ENCODE assay signal across 8 mouse cellular contexts in the genomic region with DNA sequence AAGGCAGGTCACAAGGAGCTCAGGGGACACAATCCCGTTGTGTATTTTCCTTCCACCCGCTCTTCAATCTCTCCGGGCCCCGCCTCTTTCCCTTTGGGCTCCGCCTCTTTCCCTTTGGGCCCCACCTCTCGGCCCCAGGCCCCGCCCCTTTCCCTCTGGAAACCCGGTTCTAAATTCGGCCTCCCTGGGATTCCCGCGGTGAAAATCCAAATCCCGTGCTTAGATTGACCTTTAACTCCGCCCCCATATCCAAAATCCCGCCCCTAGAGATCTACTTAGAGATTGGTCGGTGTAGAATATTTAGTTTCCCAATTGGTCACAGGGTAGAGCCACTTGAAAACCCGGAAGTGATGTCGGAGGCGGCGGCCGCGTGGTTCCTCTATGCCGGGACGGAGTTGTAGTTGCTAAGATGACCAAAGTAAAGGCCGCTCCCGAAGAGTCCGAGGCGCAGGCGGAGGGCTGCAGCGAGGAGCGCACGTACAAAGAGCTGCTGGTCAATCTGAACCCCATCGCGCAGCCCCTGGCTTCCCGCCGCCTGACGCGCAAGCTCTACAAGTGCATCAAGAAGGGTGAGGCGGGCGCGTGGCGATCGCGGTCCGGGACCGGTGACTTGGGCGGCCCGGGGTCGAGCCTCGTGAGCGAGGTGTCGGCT. TPM values are rescaled to one million over a fixed set of nuclear protein-coding genes. Genes with fewer than 3 reads are reported as not detected.
DNase-seq lines count a peak whose midpoint lies in the region; ATAC-seq lines count a peak whose summit lies in the region.

A gene (plus strand): TSS at position 327 of the 652 bp plus-strand sequence.

- intact Hi-C loops in left cerebral cortex, postnatal 14 days (cut with DNase I): no loop called here

- H3K4me3 ChIP-seq in intestine, embryonic 14.5 days (ENCODE audit: low read depth, low read length): peak within 1 kb of the TSS; percentile 95

- H3K9me3 ChIP-seq in intestine, embryonic 14.5 days (ENCODE audit: control insufficient read depth, low read length): no peaks in the 10 kb centered on the region

- H3K36me3 ChIP-seq in intestine, embryonic 14.5 days (ENCODE audit: control insufficient read depth, insufficient read depth, low read length): peaks cover 31% of the 10 kb centered on the region

- H3K9ac ChIP-seq in intestine, embryonic 14.5 days (ENCODE audit: low read length): peak within 1 kb of the TSS; percentile 87

- no peaks in the 10 kb centered on the region for H3K27me3 ChIP-seq in intestine, embryonic 14.5 days (replicated peaks; ENCODE audit: control insufficient read depth, insufficient read depth, low read length)

- ATAC-seq in intestine, embryonic 14.5 days (replicated peaks; ENCODE audit: low FRiP score, low TSS enrichment, low read depth): peak; percentile 87

- peak within 1 kb of the TSS; percentile 71 for H3K27ac ChIP-seq in intestine, embryonic 14.5 days (ENCODE audit: low read depth)

- WGBS in intestine, embryonic 14.5 days: under 1% methylated on average over 51 of the region's 51 CpGs

- peak within 1 kb of the TSS; percentile 85 for H3K4me2 ChIP-seq in intestine, embryonic 14.5 days (ENCODE audit: low read length)

- DNase-seq in adrenal gland, adult 18-20 months (ENCODE audit: low spot score in 2 of 2): peak; percentile 90
- peak; percentile 98 for DNase-seq in embryo, embryonic 11 days
- peak; percentile 92 for DNase-seq in gastrocnemius, postnatal 25 days
- DNase-seq in intestine, embryonic 14.5 days (ENCODE audit: low spot score): peak; percentile 98
- peak; percentile 90 to 98 for DNase-seq in left cerebral cortex, postnatal 14 days (ENCODE audit: low spot score in 2 of 2)
- peak; percentile 98 for DNase-seq in mesoderm, embryonic 11.5 days (ENCODE audit: low read depth, low spot score)
- DNase-seq in right cerebral cortex, postnatal 36 days (ENCODE audit: low spot score in 2 of 2): peak; percentile 88 to 95
- peak; percentile 99 for DNase-seq in yolk sac, embryonic 10.5 days (ENCODE audit: low spot score)

- H3K4me1 ChIP-seq in intestine, embryonic 14.5 days (replicated peaks; ENCODE audit: control insufficient read depth, insufficient read depth, low read length): peaks cover 18% of the 10 kb centered on the region; the same call in 1 of the 2 replicates

RNA-seq across cellular contexts. Expression of the gene that starts here (rescaled TPM):
- total RNA-seq in adrenal gland, adult 18-20 months (2021): 10 to 100 TPM; 53.3 to 68.6 TPM
- total RNA-seq in gastrocnemius, postnatal 25 days (2021): 10 to 100 TPM; 19.3 to 23.6 TPM
- polyA plus RNA-seq in intestine, embryonic 14.5 days (2014; fragmentation: Nextera tagmentation; extraction: Ambion mirVana): 221 and 226 TPM in 2 replicates
- 10 to 100 TPM; 46.5 to 49.4 TPM for total RNA-seq in left cerebral cortex, postnatal 14 days (2021)

Comparison
In these comparisons a context has a peak if more than half of its experiments do, and no peak if none do; other contexts are left out.
1. Peak in every context shown above with its lines: DNase-seq, ATAC-seq, H3K4me3 ChIP-seq and H3K27ac ChIP-seq.